Mouse (Mus musculus): Measurements from ENCODE around the gene Eml1.

GRCm38 (mm10) chr12:108494011-108494541 is 123.3 kb downstream of the Eml1 start:
- TF ChIP-seq CTCF (IDR thresholded peaks at IDR 0.05; ENCODE audit: borderline replicate concordance, control insufficient read depth, extremely low read depth, insufficient read depth, low read length, poor library complexity) (no peak), POLR2A (IDR thresholded peaks at IDR 0.05; ENCODE audit: control insufficient read depth, extremely low read depth, insufficient read depth, low read length, poor library complexity) (no peak)
